8 mouse cellular contexts compared by ENCODE assay signal in the genomic region with DNA sequence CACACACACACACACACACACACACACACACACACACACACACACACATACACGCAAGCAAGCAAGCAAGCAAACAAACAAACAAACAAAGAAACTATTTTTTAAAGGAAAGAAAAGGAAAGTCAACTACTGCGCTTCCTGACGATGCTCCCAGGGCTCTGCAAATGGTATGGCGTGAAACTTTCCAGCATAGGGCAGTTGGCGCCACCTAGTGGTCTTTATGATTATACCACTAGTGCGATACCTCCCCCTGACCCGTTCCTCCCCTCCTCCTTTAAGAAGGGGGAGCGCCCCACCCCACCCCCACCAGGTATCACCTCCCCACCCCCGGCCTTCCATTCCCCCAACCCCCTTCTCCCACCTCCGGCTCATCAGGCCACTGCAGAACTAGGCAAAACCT. TPM values are rescaled to one million over a fixed set of nuclear protein-coding genes. Genes with fewer than 3 reads are reported as not detected.
DNase-seq lines count a peak whose midpoint lies in the region; ATAC-seq and TF ChIP-seq lines count a peak whose summit lies in the region.

No protein-coding gene starts in this region.

- peak; percentile 84 for TF ChIP-seq CTCF in heart, adult 2 months (IDR thresholded peaks at IDR 0.05)

- H3K4me3 ChIP-seq in heart, adult 2 months: no peak overlapping the region
- no peak overlapping the region for H3K4me3 ChIP-seq in heart, embryonic 11.5 days (ENCODE audit: low read depth, low read length)
- H3K4me3 ChIP-seq in midbrain, embryonic 12.5 days: no peak overlapping the region

- intact Hi-C loops in heart, adult 2 months (cut with DNase I): loop anchor here (1.0 to 5.0 kb wide), 3 partner anchors 225 to 450 kb away; no protein-coding TSS in a partner anchor

- peak in 1 of 2 experiments; percentile 34 for DNase-seq in heart, adult 2 months
- DNase-seq in NIH3T3 (ENCODE audit: low read depth): peak; percentile 86
- DNase-seq in heart, adult 8-10 months (ENCODE audit: low spot score): peak; percentile 46
- DNase-seq in layer of hippocampus, postnatal 10 days (ENCODE audit: low spot score in 2 of 2): peak; percentile 59 to 72
- peak; percentile 78 for DNase-seq in splenic B cell, adult 2 months (ENCODE audit: low read depth, low spot score)

- H3K4me2 ChIP-seq in heart, embryonic 11.5 days: no peak overlapping the region; the same call in 1 of the 2 replicates
- H3K4me2 ChIP-seq in midbrain, embryonic 12.5 days (replicated peaks): no peak overlapping the region

- no peaks in the 10 kb centered on the region for H3K27me3 ChIP-seq in heart, adult 2 months (ENCODE audit: control insufficient read depth, insufficient read depth, low read length)
- no peaks in the 10 kb centered on the region for H3K27me3 ChIP-seq in heart, embryonic 11.5 days (ENCODE audit: control insufficient read depth, insufficient read depth, low read length)
- H3K27me3 ChIP-seq in midbrain, embryonic 12.5 days: peaks cover 25% of the 10 kb centered on the region
- no peaks in the 10 kb centered on the region for H3K27me3 ChIP-seq in splenic B cell, adult 2 months (ENCODE audit: control insufficient read depth, insufficient read depth, low read length, poor library complexity, severe bottlenecking)

- peak; percentile 29; the same call in 1 of the 2 replicates for TF ChIP-seq EP300 in heart, adult 2 months (IDR thresholded peaks at IDR 0.05; ENCODE audit: insufficient read depth, low read depth, low read length)

- H3K79me2 ChIP-seq in heart, adult 2 months (replicated peaks; ENCODE audit: control insufficient read depth, insufficient read depth, low read length): no peaks in the 10 kb centered on the region

- ATAC-seq in heart, embryonic 11.5 days (replicated peaks; ENCODE audit: insufficient number of reproducible peaks, low FRiP score, low TSS enrichment): no peak
- peak; percentile 82 for ATAC-seq in common myeloid progenitor, adult 5-6 weeks (replicated peaks; ENCODE audit: low read depth, poor library complexity, severe bottlenecking)
- ATAC-seq in midbrain, embryonic 12.5 days (ENCODE audit: low FRiP score, low read depth): peak; percentile 63; the same call in 1 of the 2 replicates

- TF ChIP-seq POLR2A in heart, adult 2 months (IDR thresholded peaks at IDR 0.05; ENCODE audit: insufficient read depth, low read depth, low read length): no peak

- no peaks in the 10 kb centered on the region for H3K36me3 ChIP-seq in heart, adult 2 months (ENCODE audit: control insufficient read depth, insufficient read depth, low read length)
- H3K36me3 ChIP-seq in heart, embryonic 11.5 days (ENCODE audit: control insufficient read depth, insufficient read depth, low read length): no peaks in the 10 kb centered on the region
- H3K36me3 ChIP-seq in midbrain, embryonic 12.5 days: no peaks in the 10 kb centered on the region
- H3K36me3 ChIP-seq in splenic B cell, adult 2 months (ENCODE audit: control insufficient read depth, insufficient read depth, low read length, poor library complexity, severe bottlenecking): no peaks in the 10 kb centered on the region

- no peaks in the 10 kb centered on the region for H3K4me1 ChIP-seq in heart, adult 2 months (ENCODE audit: control insufficient read depth, insufficient read depth, low read length)
- H3K4me1 ChIP-seq in heart, embryonic 11.5 days (ENCODE audit: control insufficient read depth, insufficient read depth, low read length): no peaks in the 10 kb centered on the region
- H3K4me1 ChIP-seq in midbrain, embryonic 12.5 days: peaks cover 3% of the 10 kb centered on the region; the same call in 1 of the 2 replicates

- whole genome bisulfite sequencing in heart, adult 2 months: 7% methylated on average over 10 of the region's 10 CpGs
- 3% methylated on average over 10 of the region's 10 CpGs for WGBS in heart, embryonic 11.5 days (ENCODE audit: insufficient replicate concordance)
- WGBS in midbrain, embryonic 12.5 days: 3% methylated on average over 8 of the region's 10 CpGs

- no peaks in the 10 kb centered on the region for H3K9me3 ChIP-seq in heart, embryonic 11.5 days (replicated peaks; ENCODE audit: control insufficient read depth, low read length)
- no peaks in the 10 kb centered on the region for H3K9me3 ChIP-seq in midbrain, embryonic 12.5 days

- H3K9ac ChIP-seq in heart, adult 2 months (ENCODE audit: low read depth, low read length): no peak overlapping the region
- H3K9ac ChIP-seq in heart, embryonic 11.5 days (ENCODE audit: low read depth, low read length): no peak overlapping the region
- H3K9ac ChIP-seq in midbrain, embryonic 12.5 days (replicated peaks): no peak overlapping the region

- no peak overlapping the region for H3K27ac ChIP-seq in heart, adult 2 months
- H3K27ac ChIP-seq in heart, embryonic 11.5 days (ENCODE audit: low read depth, low read length): no peak overlapping the region
- H3K27ac ChIP-seq in midbrain, embryonic 12.5 days (replicated peaks): no peak overlapping the region

RNA-seq across cellular contexts. Expression of gene Pdia6, which starts 9.4 kb away (rescaled TPM):
- 100 to 1,000 TPM; 106 to 122 TPM for total RNA-seq in heart, adult 2 months (2021)
- polyA plus RNA-seq in heart, adult 2 months (2012; rRNA removed): 36.2 and 65.7 TPM in 2 replicates
- polyA plus RNA-seq in heart, embryonic 11.5 days (2014; fragmentation: Nextera tagmentation; extraction: Ambion mirVana): 445 and 545 TPM in 2 replicates
- 278 and 284 TPM in 2 replicates for total RNA-seq in common myeloid progenitor, adult 5-6 weeks (2017)
- 100 to 1,000 TPM in 1 of 4 experiments, 10 to 100 TPM in 3; 84.8 to 109 (median 93.8) TPM for total RNA-seq in heart, adult 8-10 months (2022)
- total RNA-seq in layer of hippocampus, postnatal 10 days (2021): 100 to 1,000 TPM; 119 to 129 TPM
- 443 and 445 TPM in 2 replicates for polyA plus RNA-seq in midbrain, embryonic 12.5 days (2016; fragmentation: Nextera tagmentation; extraction: Ambion mirVana)
